Mouse (Mus musculus): ENCODE measurements at regions not wholly inside any gene's neighbourhood (a gene's known extent, or its start where the extent isn't known, plus 50 kb on each side); places are given as distances from the start of the nearest gene placed in this dataset.

DNA sequence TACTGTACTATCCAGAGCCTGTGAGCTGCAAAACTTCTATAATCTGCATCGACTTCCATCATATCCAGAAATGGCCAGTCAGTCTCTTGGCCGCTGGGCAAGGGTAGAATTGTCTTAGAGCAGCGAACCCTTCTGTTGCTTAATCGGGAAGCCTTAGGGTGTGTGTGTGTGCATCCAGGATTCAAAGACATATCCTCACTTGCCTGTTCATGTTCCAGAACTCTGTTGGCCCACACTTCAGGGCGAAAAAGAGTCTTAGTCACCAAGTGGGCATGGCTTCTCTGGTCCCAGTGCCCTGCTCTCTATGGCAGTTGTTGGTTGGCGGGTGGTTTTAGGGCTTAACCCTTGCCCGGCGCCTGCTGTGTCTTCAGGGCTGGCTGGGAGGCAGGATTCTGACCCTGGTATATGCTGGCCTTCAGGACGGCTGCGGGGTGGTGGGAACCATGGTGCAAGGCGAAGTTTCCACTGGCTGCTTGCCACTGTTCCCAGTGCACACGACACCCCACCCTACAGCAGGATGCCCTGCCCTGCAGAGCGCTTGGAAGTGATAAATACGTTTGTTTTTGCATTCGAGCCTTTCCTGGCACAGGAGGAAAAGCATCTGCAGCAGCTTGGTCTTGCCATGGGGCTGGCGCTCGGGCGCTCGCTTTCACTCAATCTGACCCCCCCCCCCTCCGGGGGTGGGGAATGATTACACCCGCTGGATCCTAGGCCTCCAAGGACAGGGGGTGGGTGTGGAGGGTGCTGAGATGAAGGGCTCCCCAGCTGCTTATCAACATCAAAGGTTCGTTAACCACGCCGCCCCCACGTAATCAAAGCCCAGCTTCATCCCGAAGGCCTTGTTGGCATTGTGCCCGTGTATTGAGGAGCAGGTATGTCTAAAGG is 54.9 kb upstream of the Itga6 start:
- no peak for DNase-seq (ENCODE audit: low read depth)

DNA sequence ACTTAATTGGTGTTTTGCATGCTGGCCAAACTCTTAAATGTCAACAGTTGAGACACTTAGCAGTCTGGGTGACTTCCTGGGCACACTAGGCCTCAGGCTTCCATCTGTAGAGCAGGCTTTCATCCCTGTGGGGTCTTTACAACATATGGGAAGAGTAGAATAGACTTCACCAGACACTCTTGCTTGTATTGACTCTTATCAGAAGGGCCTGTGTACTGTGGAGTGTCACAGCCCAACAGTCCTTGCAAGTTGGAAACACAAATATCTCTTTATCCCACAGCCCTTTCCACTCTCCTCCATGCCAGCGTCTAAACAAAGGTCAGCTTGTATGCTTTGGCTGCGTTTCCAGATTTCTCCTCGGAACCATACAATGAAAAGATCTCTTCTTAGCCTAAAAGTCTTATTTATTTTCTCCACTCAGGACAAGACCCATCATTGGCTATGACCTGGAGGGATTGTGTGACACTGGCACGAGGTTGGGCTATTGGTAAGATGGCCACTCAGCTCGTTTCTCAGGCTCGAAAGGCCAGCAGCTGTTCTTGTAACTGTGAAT is 50.6 kb upstream of the Itga6 start:
- DNase-seq (ENCODE audit: low read depth), result no peak

All from naive thymus-derived CD4-positive, alpha-beta T cell, adult 2 months (primary cell).